Mouse (Mus musculus): ENCODE data around the gene Bach2.

Bach2 gene

DNA sequence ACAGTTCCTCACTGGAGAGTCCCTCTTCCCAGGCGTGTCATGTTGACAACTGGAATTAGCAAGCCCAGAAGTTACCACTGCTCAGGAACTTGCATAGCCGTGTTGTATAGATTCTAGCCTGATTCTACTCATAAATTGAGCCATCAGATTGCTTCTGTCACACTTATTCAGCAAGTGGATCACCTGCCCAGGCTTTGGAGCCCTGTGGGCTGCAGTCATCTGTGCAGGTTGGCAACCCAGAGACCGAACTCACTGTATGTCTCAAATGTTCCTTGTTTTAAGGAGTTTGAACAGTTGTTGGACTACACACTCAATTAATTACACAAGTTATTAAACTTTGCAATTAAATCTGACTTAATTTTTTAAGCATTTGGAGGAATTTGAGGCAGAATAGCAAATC lies 61.4 kb downstream of the Bach2 start:
- DNase-seq = no peak

- no peak for DNase-seq
These were observed 64.1 kb downstream of the Bach2 start for GRCm38 (mm10) chr4:32302668-32303067.

GRCm38 (mm10) chr4:32303076-32303475 lies 64.5 kb downstream of the Bach2 start:
- peak; percentile 28 for DNase-seq

- DNase-seq = peak; percentile 92
These were observed 65.1 kb downstream of the Bach2 start for GRCm38 (mm10) chr4:32303674-32304073.

DNA sequence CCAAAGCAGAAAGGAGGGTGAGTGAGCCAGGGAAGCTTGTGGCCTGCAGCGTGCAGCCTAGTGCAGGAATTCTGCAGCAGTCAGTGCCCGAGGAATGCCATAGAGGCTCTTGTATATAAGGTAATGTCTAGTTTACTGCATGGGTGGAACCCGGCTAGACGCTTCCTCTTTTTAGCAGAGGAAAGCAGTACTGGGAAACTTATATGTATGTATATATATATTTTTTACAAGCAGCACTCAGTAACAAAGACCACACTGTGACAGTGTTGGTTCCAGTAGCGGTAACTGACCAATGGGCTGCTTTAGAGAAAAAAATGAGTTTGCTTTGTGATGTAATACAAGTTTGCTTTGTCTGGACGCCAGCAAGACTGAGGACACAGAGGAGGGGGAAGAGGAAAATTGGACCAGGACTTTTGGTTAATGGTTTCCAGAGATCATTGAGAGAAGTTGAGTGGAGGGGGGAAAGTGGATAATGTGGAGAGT lies 65.7 kb downstream of the Bach2 start:
- DNase-seq = no peak

GRCm38 (mm10) chr4:32305036-32305615 lies 66.5 kb downstream of the Bach2 start:
- DNase-seq = no peak

- DNase-seq = no peak
These were observed 67.1 kb downstream of the Bach2 start for GRCm38 (mm10) chr4:32305683-32306082.

GRCm38 (mm10) chr4:32306169-32306792 lies 67.7 kb downstream of the Bach2 start:
- no peak for DNase-seq

DNA sequence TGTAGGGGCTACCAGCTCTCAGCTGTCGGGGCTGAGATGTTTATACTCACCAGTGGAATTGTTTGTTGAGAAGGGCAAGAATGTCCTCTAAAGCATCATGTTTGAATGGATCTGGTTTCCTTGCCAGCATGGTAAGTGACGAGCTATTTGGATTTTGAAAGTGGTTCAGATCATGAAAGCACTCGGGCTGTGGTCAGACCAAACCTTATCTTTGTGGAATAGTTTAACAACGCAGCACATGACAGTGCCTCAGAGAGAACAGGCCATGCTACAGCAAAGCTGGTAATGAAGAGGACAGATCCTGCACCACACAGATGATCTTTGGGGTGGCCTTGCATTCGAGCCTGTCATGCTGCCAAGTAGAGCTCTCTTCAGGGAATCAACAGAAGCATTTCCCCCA lies 68.6 kb downstream of the Bach2 start:
- no peak for DNase-seq

- no peak for DNase-seq
These were observed 73.8 kb downstream of the Bach2 start for GRCm38 (mm10) chr4:32312171-32312946.

DNA sequence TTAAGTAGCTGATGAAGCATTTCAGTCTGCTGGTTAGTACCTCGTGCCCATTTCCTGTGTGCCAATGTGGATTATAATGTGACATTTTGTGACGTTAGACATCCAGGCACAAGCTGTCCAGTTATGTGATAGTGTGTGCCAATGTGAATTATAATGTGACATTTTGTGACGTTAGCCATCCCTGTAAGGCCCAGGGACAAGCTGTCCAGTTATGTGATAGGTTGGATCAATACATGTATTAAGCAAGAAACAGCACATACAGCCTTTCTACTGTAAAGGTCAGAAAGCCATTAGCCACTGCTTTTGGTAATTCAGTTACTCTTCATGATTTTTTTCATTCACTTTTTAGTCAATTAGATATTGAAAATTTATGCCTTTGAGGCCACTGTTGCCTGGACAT lies 76.3 kb downstream of the Bach2 start:
- no peak for DNase-seq

- no peak for DNase-seq
These were observed 80.0 kb downstream of the Bach2 start for GRCm38 (mm10) chr4:32318608-32319007.

- DNase-seq = no peak
These were observed 80.7 kb downstream of the Bach2 start for GRCm38 (mm10) chr4:32319327-32319726.

GRCm38 (mm10) chr4:32320039-32320438 lies 81.4 kb downstream of the Bach2 start:
- DNase-seq = no peak

DNA sequence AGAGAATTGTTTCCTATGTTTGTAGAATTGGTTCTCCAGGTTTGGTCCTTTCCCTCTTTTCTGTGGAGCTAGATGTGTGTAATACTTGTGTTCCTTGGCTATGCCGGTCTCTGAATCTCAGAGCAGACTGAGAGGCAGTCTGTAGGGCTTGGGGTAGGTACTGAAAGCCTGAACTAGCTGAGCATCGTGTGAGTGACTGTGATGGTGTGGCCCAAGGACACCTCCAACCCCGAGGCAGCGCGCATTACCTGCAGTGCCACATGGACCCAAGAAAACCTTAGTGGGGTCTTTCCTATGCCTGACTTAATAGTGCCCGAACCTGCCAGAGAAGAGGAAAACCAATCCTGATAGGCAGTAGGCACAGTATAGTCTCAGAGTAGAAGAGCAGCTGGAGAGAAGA lies 85.5 kb downstream of the Bach2 start:
- no peak for DNase-seq

GRCm38 (mm10) chr4:32324967-32325366 lies 86.4 kb downstream of the Bach2 start:
- DNase-seq = no peak

GRCm38 (mm10) chr4:32325596-32325995 lies 87.0 kb downstream of the Bach2 start:
- DNase-seq = no peak

- no peak for DNase-seq
These were observed 87.7 kb downstream of the Bach2 start for GRCm38 (mm10) chr4:32326279-32326678.

DNA sequence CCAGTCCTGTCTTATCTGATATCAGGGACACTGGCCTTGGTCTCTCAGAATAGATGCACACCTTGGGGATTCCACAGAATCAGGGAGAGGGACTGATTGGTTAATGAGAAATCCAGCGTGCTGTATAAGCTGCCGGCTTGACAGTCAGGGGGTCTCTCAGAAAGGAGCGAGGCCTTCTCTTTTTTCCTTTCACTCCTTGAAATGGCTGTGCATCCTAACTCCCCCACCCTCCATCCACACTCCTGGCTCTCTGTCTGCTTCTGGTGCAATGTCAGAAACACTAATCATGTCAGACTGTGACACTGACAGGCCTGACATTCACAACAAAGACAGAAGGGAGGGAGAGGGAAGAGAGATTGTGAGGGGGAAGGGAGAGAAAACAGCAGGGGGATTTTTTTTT lies 88.3 kb downstream of the Bach2 start:
- no peak for DNase-seq

DNA sequence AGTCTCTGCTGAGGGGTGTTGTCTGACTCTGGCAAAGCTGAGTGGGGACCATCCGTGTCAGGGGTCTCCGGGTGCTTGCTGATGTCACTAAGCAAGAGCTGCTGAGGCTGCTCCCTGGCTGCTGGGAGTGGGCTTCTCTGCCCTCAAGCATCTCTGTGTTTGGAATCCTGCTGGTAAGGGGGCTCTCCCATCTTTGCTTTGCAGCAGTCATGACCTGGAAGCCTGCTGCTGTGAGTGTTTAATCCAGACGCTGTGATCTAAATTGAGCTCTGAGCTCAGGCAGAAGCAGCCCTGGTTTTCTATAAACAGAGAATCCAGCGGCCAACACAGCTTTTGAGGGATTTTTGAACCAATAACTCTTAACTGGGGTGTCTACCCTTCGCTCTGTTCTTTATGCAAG lies 89.0 kb downstream of the Bach2 start:
- DNase-seq = no peak

- DNase-seq = no peak
These were observed 90.0 kb downstream of the Bach2 start for GRCm38 (mm10) chr4:32328561-32328960.

- DNase-seq = no peak
These were observed 92.1 kb downstream of the Bach2 start for GRCm38 (mm10) chr4:32330584-32331314.

- DNase-seq = no peak
These were observed 93.4 kb downstream of the Bach2 start for GRCm38 (mm10) chr4:32332028-32332427.
